Mouse (Mus musculus) C2C12 (cell line): ENCODE measurements at regions not wholly inside any gene's neighbourhood (a gene's known extent, or its start where the extent isn't known, plus 50 kb on each side); places are given as distances from the start of the nearest gene placed in this dataset.

Experiments
- CTCF ChIP-seq: IDR thresholded peaks from one replicate; pipeline ENCODE4 v1.5.1; 2011; ENCODE audit not compliant: control insufficient read depth, insufficient read depth, insufficient read length
- MAX ChIP-seq: IDR thresholded peaks from one replicate; pipeline ENCODE4 v1.6.1; 2011; ENCODE audit warnings: mild to moderate bottlenecking, control low read depth
- MYOD1 ChIP-seq: IDR thresholded peaks from one replicate; pipeline ENCODE4 v1.6.1; 2011; ENCODE audit warnings: low read depth; ENCODE audit not compliant: control insufficient read depth, insufficient read length
- MYOG ChIP-seq: IDR thresholded peaks from one replicate; pipeline ENCODE4 v1.6.1; 2011; ENCODE audit not compliant: control insufficient read depth, insufficient read length; ENCODE audit errors: extremely low read depth

GRCm38 (mm10) chr14:33810584-33810983 lies 112.8 kb upstream of the Gdf10 start:
- TF ChIP-seq CTCF (no peak), MYOG (no peak), MYOD1 (no peak), MAX (no peak)
